Mouse (Mus musculus) midbrain, postnatal 0 days (tissue): ENCODE data around the gene Arl16. TPM values are rescaled to one million over a fixed set of nuclear protein-coding genes. Genes with fewer than 3 reads are reported as not detected.

Source experiments
- ATAC-seq: fragments of 200-750 bp; cut with Nextera tagmentation; 2 replicates; pipeline ENCODE4 v1.8.0; 2017; ENCODE audit warnings: moderate number of reproducible peaks, mild to moderate bottlenecking, moderate TSS enrichment, moderate library complexity; ENCODE audit not compliant: low FRiP score
- DNase-seq: peaks from one replicate; pipeline ENCODE4 v3.0.0-alpha.2; 2015; ENCODE audit warnings: low spot score
- H3K27ac ChIP-seq: fragments of 300-500 bp; sonication (generic); 2 replicates; pipeline ENCODE4 v1.5.1; 2014; ENCODE audit warnings: low read depth, mild to moderate bottlenecking, low read length, mixed read lengths
- H3K27me3 ChIP-seq: fragments of 300-500 bp; sonication (generic); 2 replicates; pipeline ENCODE4 v1.6.1; 2014; ENCODE audit warnings: low read length, control low read depth, mixed read lengths; ENCODE audit not compliant: insufficient read depth
- H3K36me3 ChIP-seq: fragments of 300-500 bp; sonication (generic); 2 replicates; pipeline ENCODE4 v1.6.1; 2014; ENCODE audit warnings: low read length, control low read depth, mixed read lengths; ENCODE audit not compliant: insufficient read depth
- H3K4me1 ChIP-seq: fragments of 300-500 bp; sonication (generic); 2 replicates; pipeline ENCODE4 v1.6.1; 2014; ENCODE audit warnings: mild to moderate bottlenecking, control low read depth, antibody characterized with exemption, low read length, mixed read lengths; ENCODE audit not compliant: insufficient read depth
- H3K4me2 ChIP-seq: fragments of 300-500 bp; sonication (generic); 2 replicates; pipeline ENCODE4 v1.6.1; 2014; ENCODE audit warnings: low read depth, mild to moderate bottlenecking, low read length, mixed read lengths; ENCODE audit not compliant: poor library complexity, severe bottlenecking
- H3K4me3 ChIP-seq: fragments of 300-500 bp; sonication (generic); 2 replicates; pipeline ENCODE4 v1.5.1; 2014; ENCODE audit warnings: low read depth, mild to moderate bottlenecking, low read length, moderate library complexity
- H3K9ac ChIP-seq: fragments of 300-500 bp; sonication (generic); replicated peaks from 2 replicates; pipeline ENCODE4 v1.6.1; 2014; ENCODE audit warnings: mild to moderate bottlenecking, low read length, moderate library complexity, mixed read lengths; ENCODE audit not compliant: poor library complexity, severe bottlenecking
- H3K9me3 ChIP-seq: fragments of 300-500 bp; sonication (generic); 2 replicates; pipeline ENCODE4 v1.6.1; 2016; ENCODE audit warnings: low read length, control low read depth
- CTCF ChIP-seq: IDR thresholded peaks from 2 replicates; pipeline ENCODE4 v1.5.1; 2016; ENCODE audit warnings: antibody characterized with exemption, mild to moderate bottlenecking
- WGBS: fragments of 180-500 bp; shearing (Covaris S2); extraction: QIAGEN DNeasy Blood & Tissue Kit; methylation state at CpG from one replicate; pipeline ENCODE4 v1.1.7; 2014; 5-methylcytosine and 5-hydroxymethylcytosine counted together
- polyA plus RNA-seq: library from polyadenylated mRNA; unstranded; fragments of >200 nt; fragmentation: Nextera tagmentation; extraction: Ambion mirVana; gene quantifications from 2 replicates; pipeline ENCODE4 v1.2.1, GENCODE M21; 2015
- total RNA-seq: library from RNA; depleted of rRNA; stranded (reverse); fragments of >200 nt; gene quantifications from 2 replicates; pipeline ENCODE4 v1.2.3, GENCODE M21; 2014

The Arl16 gene
- total and polyA plus RNA-seq, 2 experiments from 2014 or later = 65.7 to 72.6 TPM

DNA sequence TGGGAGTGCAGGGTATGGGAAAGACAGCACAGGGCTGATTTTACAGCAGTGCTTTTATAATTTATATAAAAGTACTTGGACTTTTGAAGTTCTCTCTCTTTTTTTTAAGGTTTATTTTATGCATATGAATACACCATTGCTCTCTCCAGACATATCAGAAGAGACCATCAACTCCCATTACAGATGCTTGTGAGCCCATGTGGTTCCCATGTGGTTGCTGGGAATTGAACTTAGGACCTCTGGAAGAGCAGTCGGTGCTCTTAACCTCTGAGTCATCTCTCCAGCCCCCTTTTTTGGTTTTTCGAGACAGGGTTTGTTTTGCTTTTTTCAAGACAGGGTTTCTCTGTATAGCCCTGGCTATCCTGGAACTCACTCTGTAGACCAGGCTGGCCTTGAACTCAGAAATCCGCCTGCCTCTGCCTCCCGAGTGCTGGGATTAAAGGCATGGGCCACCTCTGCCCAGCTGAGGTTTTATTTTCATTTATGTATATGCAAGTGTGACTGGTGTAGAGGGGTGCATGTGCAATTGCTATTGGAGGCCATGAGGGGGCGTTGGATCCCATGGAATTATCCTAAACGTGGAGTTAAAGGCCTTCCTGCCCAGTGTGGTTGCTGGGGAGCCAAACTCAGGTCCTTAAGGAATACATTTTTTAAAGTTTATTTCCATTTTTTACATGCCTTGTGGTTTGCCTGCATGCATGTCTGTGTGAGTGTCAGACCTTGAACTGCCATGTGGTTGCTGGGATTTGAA lies 8.4 kb downstream of the Arl16 start:
- no peaks in the 10 kb centered on the region; the same call in 1 of the 2 replicates for H3K4me1 ChIP-seq
- H3K36me3 ChIP-seq = peaks cover 23% of the 10 kb centered on the region
- peak overlapping the region; percentile 84 for H3K4me2 ChIP-seq
- WGBS = 68% methylated on average over 6 of the region's 6 CpGs
- peak overlapping the region; percentile 65 for H3K4me3 ChIP-seq
- TF ChIP-seq CTCF = peak; percentile 32; the same call in 1 of the 2 replicates
- DNase-seq (no peak), ATAC-seq (no peak)
- H3K9me3 ChIP-seq = no peaks in the 10 kb centered on the region
- H3K9ac ChIP-seq = peak overlapping the region; percentile 64; the same call in 1 of the 2 replicates
- H3K27ac ChIP-seq = 0 out of 2 replicates have a peak overlapping the region, but pooled peaks have one; percentile 55
- H3K27me3 ChIP-seq = no peaks in the 10 kb centered on the region

DNA sequence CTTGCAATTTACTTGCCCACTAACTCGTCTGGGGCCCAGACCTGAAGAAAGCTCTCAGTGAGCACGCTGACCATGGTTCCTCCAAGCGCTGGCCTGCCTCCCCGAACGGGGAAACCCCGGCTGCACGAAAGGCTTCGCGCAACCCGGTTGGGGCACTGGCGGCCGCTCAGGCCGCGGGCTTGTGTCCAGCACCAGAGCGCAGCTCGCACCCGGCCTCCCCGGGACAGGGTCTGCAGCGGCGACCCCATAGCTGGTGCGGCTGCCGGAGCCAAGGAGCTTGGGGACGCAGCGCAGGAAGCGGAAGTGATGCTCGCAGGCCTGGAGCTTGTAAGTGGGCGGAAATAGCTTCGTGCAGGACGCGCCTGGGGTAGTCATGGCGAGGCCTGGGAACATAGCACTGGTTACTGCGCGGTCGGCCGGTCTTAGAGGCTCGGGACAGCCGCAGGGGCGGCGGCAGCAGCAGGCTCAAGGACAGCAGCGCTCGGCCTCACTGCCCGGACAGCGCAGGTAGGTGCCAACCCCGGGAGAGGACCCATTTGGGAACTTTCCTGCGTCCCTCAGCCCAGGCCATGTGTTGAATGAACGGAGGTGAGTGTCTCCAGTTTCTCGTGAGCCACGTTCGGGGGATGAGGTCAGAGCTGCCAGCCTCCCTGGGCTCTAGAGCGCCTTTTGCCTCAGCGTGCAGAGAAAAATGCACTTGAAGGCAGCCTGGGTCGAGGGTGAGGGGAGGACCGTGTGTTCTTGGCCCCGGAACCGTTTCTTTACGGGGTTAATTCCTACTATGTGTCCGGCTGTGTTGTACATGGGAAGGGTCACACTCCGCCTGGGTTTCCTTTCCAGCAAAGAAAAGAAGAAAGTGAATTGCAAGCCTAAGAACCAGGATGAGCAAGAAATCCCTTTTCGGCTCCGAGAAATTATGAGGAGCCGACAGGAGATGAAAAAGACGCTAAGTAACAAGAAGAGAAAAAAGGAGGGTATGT lies 9.3 kb downstream of the Arl16 start, which contains the start of the genes Oxld1 and Ccdc137:
TSS of gene Oxld1 (minus strand) at position 297 of the 980 bp plus-strand sequence.
TSS of gene Ccdc137 (plus strand) at position 344 of the 980 bp plus-strand sequence.
- H3K36me3 ChIP-seq = peaks cover 20% of the 10 kb centered on the region
- H3K27me3 ChIP-seq = no peaks in the 10 kb centered on the region
- H3K27ac ChIP-seq = peak within 1 kb of the TSS; percentile 55
- no peaks in the 10 kb centered on the region for H3K9me3 ChIP-seq
- H3K4me3 ChIP-seq = peak within 1 kb of the TSS; percentile 65
- DNase-seq (peak; percentile 92), ATAC-seq (peak; percentile 90)
- TF ChIP-seq CTCF = no peak
- H3K4me2 ChIP-seq = peak within 1 kb of the TSS; percentile 84
- no peaks in the 10 kb centered on the region; the same call in 1 of the 2 replicates for H3K4me1 ChIP-seq
- H3K9ac ChIP-seq = peak within 1 kb of the TSS; percentile 64
- 5% methylated on average over 62 of the region's 62 CpGs for WGBS

DNA sequence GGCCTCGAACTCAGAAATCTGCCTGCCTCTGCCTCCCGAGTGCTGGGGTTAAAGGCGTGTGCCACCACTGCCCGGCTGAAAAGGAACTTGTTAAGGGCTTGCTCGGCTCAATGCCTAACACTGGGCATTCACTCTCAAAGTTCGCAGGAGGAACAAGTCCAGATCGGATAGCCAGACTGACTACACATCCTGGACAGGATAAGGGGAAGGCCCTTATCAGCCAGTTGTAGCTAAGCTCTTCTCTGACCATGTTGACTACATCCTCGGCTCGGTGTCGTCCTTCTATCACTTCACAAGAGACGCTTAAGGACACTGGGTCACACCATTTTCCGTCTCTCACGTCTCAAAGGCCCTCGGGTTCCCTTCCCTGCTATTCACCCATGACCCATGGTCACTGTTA lies 10.0 kb downstream of the Arl16 start:
- WGBS = 30% methylated on average over 14 of the region's 14 CpGs
- no peak for ATAC-seq
- Histone ChIP-seq H3K9me3 (no peaks in the 10 kb centered on the region), H3K9ac (peak overlapping the region; percentile 64), H3K27ac (peak overlapping the region; percentile 55), H3K27me3 (no peaks in the 10 kb centered on the region), H3K4me3 (peak overlapping the region; percentile 65), H3K4me1 (no peaks in the 10 kb centered on the region; the same call in 1 of the 2 replicates), H3K36me3 (peaks cover 17% of the 10 kb centered on the region), H3K4me2 (peak overlapping the region; percentile 84)
- no peak for DNase-seq
- TF ChIP-seq CTCF = no peak

DNA sequence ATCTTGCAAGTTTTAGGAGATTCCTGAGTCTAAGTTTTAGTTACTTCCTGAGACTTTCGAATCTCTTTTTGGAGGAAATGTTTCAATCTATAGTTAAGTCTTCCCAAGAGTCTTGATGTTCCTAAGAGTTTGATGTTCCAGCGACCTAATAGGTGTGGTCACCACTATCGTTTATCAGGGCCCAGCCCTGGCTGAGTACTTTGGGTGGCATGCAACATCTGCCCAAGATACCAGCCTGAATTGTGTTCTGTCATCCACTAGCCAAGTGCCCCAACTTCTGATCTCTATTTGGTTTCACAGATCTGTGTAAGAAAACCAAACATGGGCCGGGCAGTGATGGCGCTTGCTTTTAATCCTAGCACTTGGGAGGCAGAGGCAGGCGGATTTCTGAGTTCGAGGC lies 12.0 kb downstream of the Arl16 start:
- H3K4me2 ChIP-seq = no peak overlapping the region
- H3K4me1 ChIP-seq = no peaks in the 10 kb centered on the region; the same call in 1 of the 2 replicates
- 96% methylated on average over 7 of the region's 7 CpGs for WGBS
- H3K27me3 ChIP-seq = no peaks in the 10 kb centered on the region
- H3K9me3 ChIP-seq = no peaks in the 10 kb centered on the region
- ATAC-seq (no peak), DNase-seq (no peak)
- no peak overlapping the region for H3K4me3 ChIP-seq
- TF ChIP-seq CTCF = no peak
- no peak overlapping the region for H3K27ac ChIP-seq
- no peak overlapping the region for H3K9ac ChIP-seq
- peaks cover 4% of the 10 kb centered on the region for H3K36me3 ChIP-seq

DNA sequence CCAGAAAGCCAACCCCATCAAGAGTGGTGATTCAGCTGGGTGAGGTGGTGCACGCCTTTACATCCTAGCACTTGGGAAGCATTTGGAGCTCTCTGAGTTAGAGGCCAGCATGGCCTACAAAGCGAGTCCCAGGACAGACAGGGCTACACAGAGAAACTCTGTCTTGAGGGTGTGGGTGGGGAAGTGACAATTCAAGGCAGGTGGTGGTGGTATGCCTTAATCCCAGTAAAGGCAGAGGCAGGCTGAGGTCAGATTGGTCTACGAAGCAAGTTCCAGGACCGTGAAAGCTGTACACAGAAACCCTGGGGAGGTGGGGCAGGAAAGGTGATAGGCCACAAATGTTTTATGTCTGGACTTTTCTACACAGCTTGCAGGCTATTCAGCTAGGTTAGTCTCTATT lies 12.4 kb downstream of the Arl16 start:
- ATAC-seq (no peak), DNase-seq (no peak)
- no peak for TF ChIP-seq CTCF
- Histone ChIP-seq H3K9me3 (no peaks in the 10 kb centered on the region), H3K4me1 (no peaks in the 10 kb centered on the region; the same call in 1 of the 2 replicates), H3K4me3 (no peak overlapping the region), H3K27ac (no peak overlapping the region), H3K27me3 (no peaks in the 10 kb centered on the region), H3K36me3 (peaks cover 2% of the 10 kb centered on the region; the same call in 1 of the 2 replicates), H3K4me2 (no peak overlapping the region), H3K9ac (no peak overlapping the region)
- 91% methylated on average over 4 of the region's 4 CpGs for WGBS
